Mouse (Mus musculus) neural tube, embryonic 12.5 days (tissue): ENCODE results near the gene Mff. TPM values are rescaled to one million over a fixed set of nuclear protein-coding genes. Genes with fewer than 3 reads are reported as not detected.

Experiments used
- ATAC-seq: fragments of 200-750 bp; cut with Nextera tagmentation; 2 replicates; pipeline ENCODE4 v1.8.0; 2017; ENCODE audit warnings: low read depth, mild to moderate bottlenecking, moderate TSS enrichment, moderate library complexity; ENCODE audit not compliant: low FRiP score
- H3K27ac ChIP-seq: fragments of 300-500 bp; sonication (generic); 2 replicates; pipeline ENCODE4 v1.5.1; 2016
- H3K27me3 ChIP-seq: fragments of 300-500 bp; sonication (generic); replicated peaks from 2 replicates; pipeline ENCODE4 v1.6.1; 2016; ENCODE audit warnings: mild to moderate bottlenecking
- H3K36me3 ChIP-seq: fragments of 300-500 bp; sonication (generic); 2 replicates; pipeline ENCODE4 v1.6.1; 2016; ENCODE audit warnings: mild to moderate bottlenecking
- H3K4me1 ChIP-seq: fragments of 300-500 bp; sonication (generic); 2 replicates; pipeline ENCODE4 v1.6.1; 2016
- H3K4me2 ChIP-seq: fragments of 300-500 bp; sonication (generic); replicated peaks from 2 replicates; pipeline ENCODE4 v1.6.1; 2016; ENCODE audit warnings: mild to moderate bottlenecking
- H3K4me3 ChIP-seq: fragments of 300-500 bp; sonication (generic); 2 replicates; pipeline ENCODE4 v1.5.1; 2016
- H3K9ac ChIP-seq: fragments of 300-500 bp; sonication (generic); 2 replicates; pipeline ENCODE4 v1.6.1; 2016; ENCODE audit warnings: mild to moderate bottlenecking
- H3K9me3 ChIP-seq: fragments of 300-500 bp; sonication (generic); 2 replicates; pipeline ENCODE4 v1.6.1; 2016; ENCODE audit warnings: mild to moderate bottlenecking
- WGBS: fragments of 180-500 bp; shearing (Covaris S2); methylation state at CpG from one replicate; pipeline ENCODE4 v1.1.7; 2016; 5-methylcytosine and 5-hydroxymethylcytosine counted together
- polyA plus RNA-seq: library from polyadenylated mRNA; unstranded; fragments of >200 nt; fragmentation: Nextera tagmentation; extraction: Ambion mirVana; gene quantifications from 2 replicates; pipeline ENCODE4 v1.2.1, GENCODE M21; 2016

Gene Mff
- polyA plus RNA-seq, 1 experiment from 2014 or later, result 294 TPM

GRCm38 (mm10) chr1:82798304-82798703 is 73.6 kb downstream of the Mff start:
- Histone ChIP-seq H3K36me3 (no peaks in the 10 kb centered on the region), H3K9me3 (no peaks in the 10 kb centered on the region), H3K9ac (no peak overlapping the region), H3K4me2 (no peak overlapping the region), H3K4me3 (no peak overlapping the region), H3K27ac (no peak overlapping the region), H3K4me1 (0 out of 2 replicates have a peak, but pooled peaks cover 4% of the 10 kb centered on the region), H3K27me3 (no peaks in the 10 kb centered on the region)
- 49% methylated on average over 5 of the region's 5 CpGs for WGBS
- ATAC-seq, result no peak

- H3K4me1 ChIP-seq, result 0 out of 2 replicates have a peak, but pooled peaks cover 4% of the 10 kb centered on the region
- ATAC-seq, result no peak
- no peak overlapping the region for H3K4me3 ChIP-seq
- no peaks in the 10 kb centered on the region for H3K9me3 ChIP-seq
- WGBS, result 78% methylated on average over 4 of the region's 4 CpGs
- H3K27ac ChIP-seq, result no peak overlapping the region
- no peaks in the 10 kb centered on the region for H3K36me3 ChIP-seq
- no peaks in the 10 kb centered on the region for H3K27me3 ChIP-seq
- H3K9ac ChIP-seq, result no peak overlapping the region
- no peak overlapping the region for H3K4me2 ChIP-seq
Measured at GRCm38 (mm10) chr1:82798922-82799321, 74.2 kb downstream of the Mff start.

- Histone ChIP-seq H3K27me3 (no peaks in the 10 kb centered on the region), H3K27ac (no peak overlapping the region), H3K4me3 (no peak overlapping the region), H3K4me1 (no peaks in the 10 kb centered on the region), H3K9me3 (no peaks in the 10 kb centered on the region), H3K36me3 (no peaks in the 10 kb centered on the region), H3K9ac (no peak overlapping the region), H3K4me2 (no peak overlapping the region)
- no peak for ATAC-seq
- 87% methylated on average over 12 of the region's 12 CpGs for WGBS
Measured at GRCm38 (mm10) chr1:82801105-82801783, 76.6 kb downstream of the Mff start.

Other genes starting within 250 kb of the Mff start
- gene Col4a4, start 138.0 kb upstream of the Mff start, polyA plus RNA-seq, result 0.10 and 0.14 TPM in 2 replicates
- gene Col4a3, start 138.0 kb upstream of the Mff start, polyA plus RNA-seq, result 0.23 and 0.24 TPM in 2 replicates
- 0.22 TPM in 1 of 2 replicates, not detected in the other for gene Tm4sf20, start 43.6 kb downstream of the Mff start, polyA plus RNA-seq
- gene Gm47791, start 46.4 kb downstream of the Mff start, polyA plus RNA-seq, result not detected in 2 replicates
- 44.7 and 54.5 TPM in 2 replicates for gene Agfg1, start 114.6 kb downstream of the Mff start, polyA plus RNA-seq
- gene A030005L19Rik, start 188.4 kb downstream of the Mff start, polyA plus RNA-seq, result 0.33 and 0.43 TPM in 2 replicates
- gene A030014E15Rik, start 200.0 kb downstream of the Mff start, polyA plus RNA-seq, result not detected in 2 replicates
- gene Gm6217, start 206.5 kb downstream of the Mff start, polyA plus RNA-seq, result not detected in 2 replicates
- not detected in 2 replicates for gene A030003K21Rik, start 218.5 kb downstream of the Mff start, polyA plus RNA-seq
- gene Gm7544, start 231.1 kb downstream of the Mff start, polyA plus RNA-seq, result not detected in 2 replicates
- gene Gm47955, start 235.4 kb downstream of the Mff start, polyA plus RNA-seq, result not detected in 2 replicates